Mouse (Mus musculus) CH12.LX (cell line): ENCODE measurements around the gene Pdgfc. TPM values are rescaled to one million over a fixed set of nuclear protein-coding genes. Genes with fewer than 3 reads are reported as not detected.

Experiments
- DNase-seq: peaks from one replicate; pipeline ENCODE4 v3.0.0-alpha.2; 2013; ENCODE audit errors: extremely low read depth
- H3K27ac ChIP-seq: 2 replicates; pipeline ENCODE4 v1.5.1; 2012; ENCODE audit warnings: low read depth, mild to moderate bottlenecking, control low read depth, moderate library complexity; ENCODE audit not compliant: insufficient read depth
- H3K27me3 ChIP-seq: replicated peaks from 2 replicates; pipeline ENCODE3; 2012; ENCODE audit warnings: inconsistent platforms
- H3K36me3 ChIP-seq, 2 experiments: replicated peaks in 1 of 2; 2 replicates each; pipeline versions ENCODE3 to v1.6.1; 2012; ENCODE audit warnings: inconsistent platforms in 1 of 2, low read length in 1 of 2, mild to moderate bottlenecking in 1 of 2, mixed read lengths in 1 of 2, moderate library complexity in 1 of 2; ENCODE audit not compliant: control insufficient read depth in 1 of 2, insufficient read depth in 1 of 2
- H3K4me1 ChIP-seq, 2 experiments: 2 replicates each; pipeline ENCODE4 v1.6.1; 2012; ENCODE audit warnings: inconsistent platforms in 1 of 2, moderate library complexity in 1 of 2; ENCODE audit not compliant: insufficient read depth in 2 of 2, control insufficient read depth in 1 of 2
- H3K4me2 ChIP-seq: 2 replicates; pipeline ENCODE4 v1.6.1; 2012; ENCODE audit warnings: low read depth, mild to moderate bottlenecking, control low read depth; ENCODE audit not compliant: poor library complexity, insufficient read depth, severe bottlenecking
- H3K4me3 ChIP-seq, 3 experiments: fragments of 150-350 bp in 1 of 3; sonication (generic) in 1 of 3; replicated peaks in 1 of 3; 2 replicates each; pipeline versions ENCODE3 to v1.5.1; 2011 to 2012; ENCODE audit warnings: low read depth in 2 of 3, low read length in 2 of 3, mild to moderate bottlenecking in 2 of 3, moderate library complexity in 2 of 3, control low read depth in 1 of 3, improper control_type of control experiment in 1 of 3, inconsistent platforms in 1 of 3, mixed read lengths in 1 of 3; ENCODE audit not compliant: poor library complexity in 1 of 3
- H3K79me2 ChIP-seq: replicated peaks from 2 replicates; pipeline ENCODE4 v1.6.1; 2012; ENCODE audit warnings: mild to moderate bottlenecking, moderate library complexity; ENCODE audit not compliant: control insufficient read depth, poor library complexity, insufficient read depth, severe bottlenecking; ENCODE audit errors: extremely low read depth
- H3K9ac ChIP-seq: 2 replicates; pipeline ENCODE4 v1.6.1; 2012; ENCODE audit warnings: low read depth, mild to moderate bottlenecking, control low read depth, moderate library complexity; ENCODE audit not compliant: insufficient read depth
- H3K9me3 ChIP-seq: replicated peaks from 2 replicates; pipeline ENCODE3; 2012; ENCODE audit warnings: low read length, inconsistent platforms, mixed read lengths
- BHLHE40 ChIP-seq: IDR thresholded peaks from 2 replicates; pipeline ENCODE4 v1.6.1; 2011; ENCODE audit warnings: mild to moderate bottlenecking, low read depth, low read length, improper control_type of control experiment
- E2F4 ChIP-seq: IDR thresholded peaks from 2 replicates; pipeline ENCODE4 v1.6.1; 2011; ENCODE audit warnings: low read depth, low read length, improper control_type of control experiment; ENCODE audit not compliant: insufficient replicate concordance
- ELF1 ChIP-seq: IDR thresholded peaks from 2 replicates; pipeline ENCODE4 v1.6.1; 2014; ENCODE audit warnings: low read depth, mild to moderate bottlenecking, inconsistent platforms, low read length, improper control_type of control experiment
- EP300 ChIP-seq: IDR thresholded peaks from 2 replicates; pipeline ENCODE4 v1.6.1; 2011; ENCODE audit warnings: low read length, improper control_type of control experiment
- IRF4 ChIP-seq: IDR thresholded peaks from 2 replicates; pipeline ENCODE4 v1.6.1; 2014; ENCODE audit warnings: low read depth, mild to moderate bottlenecking, inconsistent platforms, low read length, improper control_type of control experiment
- JUN ChIP-seq: IDR thresholded peaks from 2 replicates; pipeline ENCODE4 v1.6.1; 2011; ENCODE audit warnings: low read depth, mild to moderate bottlenecking, low read length, improper control_type of control experiment, moderate library complexity; ENCODE audit not compliant: insufficient read depth
- JUND ChIP-seq: conservative IDR thresholded peaks from 2 replicates; pipeline ENCODE4 v1.6.1; 2011; ENCODE audit warnings: low read depth, low read length, improper control_type of control experiment
- KAT2A ChIP-seq: IDR thresholded peaks from 2 replicates; pipeline ENCODE4 v1.6.1; 2012; ENCODE audit warnings: low read length, improper control_type of control experiment, inconsistent platforms; ENCODE audit not compliant: insufficient replicate concordance
- MAFK ChIP-seq: IDR thresholded peaks from 2 replicates; pipeline ENCODE4 v1.6.1; 2011; ENCODE audit warnings: low read length, improper control_type of control experiment; ENCODE audit not compliant: insufficient replicate concordance
- MEF2A ChIP-seq: IDR thresholded peaks from 2 replicates; pipeline ENCODE4 v1.6.1; 2014; ENCODE audit warnings: low read depth, mild to moderate bottlenecking, inconsistent platforms, low read length, improper control_type of control experiment, borderline replicate concordance
- MXI1 ChIP-seq: IDR thresholded peaks from 2 replicates; pipeline ENCODE4 v1.6.1; 2011; ENCODE audit warnings: mild to moderate bottlenecking, low read depth, low read length, improper control_type of control experiment
- MYC ChIP-seq: IDR thresholded peaks from 2 replicates; pipeline ENCODE4 v1.6.1; 2011; ENCODE audit warnings: low read depth, mild to moderate bottlenecking, improper control_type of control experiment, low read length
- NRF1 ChIP-seq: IDR thresholded peaks from 2 replicates; pipeline ENCODE4 v1.6.1; 2014; ENCODE audit warnings: low read depth, mild to moderate bottlenecking, inconsistent platforms, low read length, improper control_type of control experiment, moderate library complexity
- PAX5 ChIP-seq: IDR thresholded peaks from 2 replicates; pipeline ENCODE4 v1.6.1; 2012; ENCODE audit warnings: low read length, inconsistent platforms, mixed read lengths
- RAD21 ChIP-seq: IDR thresholded peaks from 2 replicates; pipeline ENCODE4 v1.6.1; 2011; ENCODE audit warnings: low read depth, mild to moderate bottlenecking, low read length, improper control_type of control experiment, moderate library complexity
- SIN3A ChIP-seq: IDR thresholded peaks from 2 replicates; pipeline ENCODE4 v1.6.1; 2012; ENCODE audit warnings: low read length, improper control_type of control experiment, inconsistent platforms
- SMC3 ChIP-seq: IDR thresholded peaks from 2 replicates; pipeline ENCODE4 v1.6.1; 2011; ENCODE audit warnings: low read depth, low read length, improper control_type of control experiment
- TBP ChIP-seq: conservative IDR thresholded peaks from 2 replicates; pipeline ENCODE4 v1.6.1; 2011; ENCODE audit warnings: low read depth, low read length, improper control_type of control experiment
- TCF12 ChIP-seq: IDR thresholded peaks from 2 replicates; pipeline ENCODE4 v1.6.1; 2014; ENCODE audit warnings: low read depth, mild to moderate bottlenecking, inconsistent platforms, low read length, improper control_type of control experiment
- UBTF ChIP-seq: IDR thresholded peaks from 2 replicates; pipeline ENCODE4 v1.6.1; 2012; ENCODE audit warnings: low read depth, mild to moderate bottlenecking, inconsistent platforms, low read length, improper control_type of control experiment, moderate library complexity
- USF1 ChIP-seq: IDR thresholded peaks from 2 replicates; pipeline ENCODE4 v1.6.1; 2014; ENCODE audit warnings: low read depth, mild to moderate bottlenecking, inconsistent platforms, low read length, improper control_type of control experiment
- ZKSCAN1 ChIP-seq: IDR thresholded peaks from 2 replicates; pipeline ENCODE4 v1.6.1; 2012; ENCODE audit warnings: low read depth, inconsistent platforms, low read length, improper control_type of control experiment, borderline replicate concordance
- dilution Hi-C: fragments of 300-500 bp; cut with MboI; formaldehyde crosslinking; loops from 2 replicates; pipeline ENCODE4 v1.14.3; 2020; ENCODE audit warnings: low sequenced_read_pairs; ENCODE audit not compliant: extremely low pct_unique_long_range_greater_than_20kb, extremely low pct_ligation_motif_present
- in situ Hi-C: fragments of 300-500 bp; cut with MboI; formaldehyde crosslinking; loops from 3 replicates; pipeline ENCODE4 v1.14.3; 2019; ENCODE audit warnings: low sequenced_read_pairs, low pct_ligation_motif_present, low pct_unique_long_range_greater_than_20kb, mixed read lengths
- polyA plus RNA-seq: library from polyadenylated mRNA; unstranded; fragments of >175 nt; gene quantifications from 2 replicates; pipeline ENCODE4 v1.2.1, GENCODE M21; 2012; ENCODE audit warnings: low read depth; ENCODE audit not compliant: insufficient read length
- total RNA-seq, 2 experiments: library from RNA; depleted of rRNA; stranded (reverse); fragments of 300-350 nt in 1 of 2; fragments of >200 nt in 1 of 2; gene quantifications; 2 replicates each; pipeline ENCODE4 v1.2.3; 2012 to 2014

The Pdgfc gene
- total and polyA plus RNA-seq, 3 experiments, result 0.09 to 0.20 (median 0.17) TPM

DNA sequence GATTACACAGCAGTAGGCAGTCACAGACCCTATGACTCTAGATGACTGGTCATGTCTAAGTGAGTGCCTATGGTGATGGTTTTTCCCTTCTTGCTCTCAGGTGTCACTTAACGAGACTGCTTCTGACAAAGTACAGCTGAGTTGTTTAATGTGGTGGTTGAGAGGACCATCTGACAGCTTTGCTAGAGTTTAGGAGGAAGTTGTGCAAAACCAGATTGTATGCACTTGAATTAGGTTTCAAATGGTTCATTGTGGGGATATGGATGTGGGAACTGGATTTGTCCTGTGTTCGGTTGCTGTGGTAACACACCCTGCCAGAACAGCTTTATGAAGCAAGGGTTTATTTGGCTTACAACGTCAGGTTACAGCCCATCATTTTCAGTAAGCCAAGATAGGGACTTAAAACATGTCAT lies 112.9 kb downstream of the Pdgfc start:
- no peaks in the 10 kb centered on the region for H3K27me3 ChIP-seq
- no peaks in the 10 kb centered on the region for H3K79me2 ChIP-seq
- dilution Hi-C loops (no loop called here), in situ Hi-C loops (no loop called here)
- H3K4me2 ChIP-seq, result no peak overlapping the region
- no peaks in the 10 kb centered on the region for H3K4me1 ChIP-seq
- H3K4me3 ChIP-seq, result no peak overlapping the region
- DNase-seq, result no peak
- H3K9ac ChIP-seq, result no peak overlapping the region
- H3K27ac ChIP-seq, result no peak overlapping the region
- H3K9me3 ChIP-seq, result no peaks in the 10 kb centered on the region
- H3K36me3 ChIP-seq, result no peaks in the 10 kb centered on the region
- no peak for TF ChIP-seq USF1
- no peak for TF ChIP-seq KAT2A
- no peak for TF ChIP-seq PAX5
- TF ChIP-seq TBP, result no peak
- no peak for TF ChIP-seq E2F4
- TF ChIP-seq, all 38 proteins: peak for 0

DNA sequence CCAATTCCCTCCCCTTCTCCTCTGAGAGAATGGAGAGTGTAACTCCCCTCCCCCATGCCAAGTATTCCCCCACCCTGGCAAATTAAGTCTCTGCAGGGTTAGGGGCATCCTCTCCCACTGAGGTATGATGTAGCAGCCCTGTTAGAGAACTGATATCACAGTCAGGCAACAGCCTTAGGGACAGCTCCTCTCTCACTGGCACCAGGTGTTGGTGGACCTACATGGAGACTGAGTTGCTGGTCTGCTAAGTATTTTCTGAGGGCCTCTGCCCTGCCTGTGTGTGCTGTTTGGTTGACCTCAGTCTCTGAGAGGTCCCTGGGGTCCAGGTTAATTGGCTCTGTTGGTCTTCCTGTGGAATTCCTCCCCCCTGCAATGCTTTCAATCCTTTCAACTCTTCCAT lies 114.0 kb downstream of the Pdgfc start:
- Histone ChIP-seq H3K36me3 (no peaks in the 10 kb centered on the region), H3K4me3 (no peak overlapping the region), H3K27ac (no peak overlapping the region), H3K27me3 (no peaks in the 10 kb centered on the region), H3K9me3 (no peaks in the 10 kb centered on the region), H3K79me2 (no peaks in the 10 kb centered on the region), H3K9ac (no peak overlapping the region), H3K4me1 (no peaks in the 10 kb centered on the region), H3K4me2 (no peak overlapping the region)
- TF ChIP-seq MXI1 (no peak), ZKSCAN1 (no peak), SIN3A (no peak), ELF1 (no peak), JUND (no peak), TCF12 (no peak), E2F4 (no peak), EP300 (no peak), MAFK (no peak), NRF1 (no peak), MYC (no peak), RAD21 (no peak), MEF2A (no peak), JUN (no peak), IRF4 (no peak), UBTF (no peak), BHLHE40 (no peak), SMC3 (no peak), KAT2A (no peak)
- in situ Hi-C loops, result no loop called here
- DNase-seq, result no peak
- dilution Hi-C loops, result no loop called here
